Mouse (Mus musculus) embryonic facial prominence, embryonic 10.5 days (tissue): ENCODE measurements around the gene Ttc7. TPM values are rescaled to one million over a fixed set of nuclear protein-coding genes. Genes with fewer than 3 reads are reported as not detected.

Experiments
- DNase-seq: peaks from one replicate; pipeline ENCODE4 v3.0.0-alpha.2; 2017; ENCODE audit warnings: low spot score
- H3K27ac ChIP-seq: fragments of 300-500 bp; sonication (generic); replicated peaks from 2 replicates; pipeline ENCODE4 v1.5.1; 2016; ENCODE audit warnings: mild to moderate bottlenecking
- H3K27me3 ChIP-seq: fragments of 300-500 bp; sonication (generic); replicated peaks from 2 replicates; pipeline ENCODE4 v1.6.1; 2016; ENCODE audit warnings: low read depth, mild to moderate bottlenecking; ENCODE audit not compliant: poor library complexity, severe bottlenecking
- H3K36me3 ChIP-seq: fragments of 300-500 bp; sonication (generic); replicated peaks from 2 replicates; pipeline ENCODE4 v1.6.1; 2016; ENCODE audit warnings: mild to moderate bottlenecking, moderate library complexity
- H3K4me1 ChIP-seq: fragments of 300-500 bp; sonication (generic); 2 replicates; pipeline ENCODE4 v1.6.1; 2016
- H3K4me3 ChIP-seq: fragments of 300-500 bp; sonication (generic); 2 replicates; pipeline ENCODE4 v1.5.1; 2016; ENCODE audit warnings: mild to moderate bottlenecking, moderate library complexity
- H3K9me3 ChIP-seq: fragments of 300-500 bp; sonication (generic); 2 replicates; pipeline ENCODE4 v1.6.1; 2016; ENCODE audit warnings: mild to moderate bottlenecking
- WGBS: fragments of 180-500 bp; shearing (Covaris S2); methylation state at CpG from one replicate; pipeline ENCODE4 v1.1.7; 2016; 5-methylcytosine and 5-hydroxymethylcytosine counted together
- polyA plus RNA-seq: library from polyadenylated mRNA; unstranded; fragments of >200 nt; fragmentation: Nextera tagmentation; extraction: Ambion mirVana; gene quantifications from 2 replicates; pipeline ENCODE4 v1.2.1, GENCODE M21; 2016

The Ttc7 gene
- polyA plus RNA-seq, result 3.6 and 4.0 TPM in 2 replicates

DNA sequence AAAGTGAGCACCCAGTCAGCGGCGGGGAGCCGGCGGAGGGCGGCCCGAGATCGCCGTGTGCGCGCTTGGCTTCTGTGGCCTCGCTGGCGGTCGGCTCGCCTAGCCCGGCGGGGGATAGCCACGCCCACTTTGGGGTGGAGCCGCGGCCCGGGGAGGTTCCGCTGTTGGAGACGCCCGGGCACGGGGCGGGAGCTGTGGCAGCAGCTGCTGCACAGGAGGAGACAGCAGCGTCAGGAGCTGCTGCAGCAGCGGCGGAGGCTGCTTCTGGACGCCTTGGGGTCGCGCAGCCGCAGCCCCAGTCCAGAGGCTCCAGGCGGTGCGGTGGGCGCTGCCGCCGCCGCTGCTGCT is at the start of gene Ttc7:
Ttc7 (plus strand) TSS at position 181 of the 348 bp plus-strand sequence.
- peak; percentile 98 for DNase-seq
- Histone ChIP-seq H3K27me3 (peaks cover 72% of the 10 kb centered on the region), H3K9me3 (no peaks in the 10 kb centered on the region), H3K36me3 (no peaks in the 10 kb centered on the region), H3K4me3 (peak within 1 kb of the TSS; percentile 86), H3K27ac (peak within 1 kb of the TSS; percentile 95), H3K4me1 (peaks cover 33% of the 10 kb centered on the region)
- WGBS, result under 1% methylated on average over 38 of the region's 38 CpGs

GRCm38 (mm10) chr17:87235019-87235418 is 47.7 kb upstream of the Ttc7 start:
- Histone ChIP-seq H3K4me3 (no peak overlapping the region), H3K27me3 (no peaks in the 10 kb centered on the region), H3K9me3 (no peaks in the 10 kb centered on the region), H3K27ac (no peak overlapping the region), H3K36me3 (no peaks in the 10 kb centered on the region), H3K4me1 (peaks cover 20% of the 10 kb centered on the region)
- DNase-seq, result no peak
- WGBS, result 95% methylated on average over 6 of the region's 6 CpGs

- H3K4me1 ChIP-seq, result peaks cover 20% of the 10 kb centered on the region
- H3K27ac ChIP-seq, result no peak overlapping the region
- no peaks in the 10 kb centered on the region for H3K36me3 ChIP-seq
Measured at GRCm38 (mm10) chr17:87236725-87237650, 45.7 kb upstream of the Ttc7 start.

GRCm38 (mm10) chr17:87237826-87238225 is 44.9 kb upstream of the Ttc7 start:
- no peaks in the 10 kb centered on the region for H3K36me3 ChIP-seq
- WGBS, result 64% methylated on average over 11 of the region's 11 CpGs
- H3K4me3 ChIP-seq, result no peak overlapping the region
- H3K27ac ChIP-seq, result no peak overlapping the region
- H3K27me3 ChIP-seq, result no peaks in the 10 kb centered on the region
- peaks cover 20% of the 10 kb centered on the region for H3K4me1 ChIP-seq
- H3K9me3 ChIP-seq, result no peaks in the 10 kb centered on the region
- peak; percentile 64 for DNase-seq

More at GRCm38 (mm10) chr17:87236725-87237650, 45.7 kb upstream of the Ttc7 start:
- no peaks in the 10 kb centered on the region for H3K27me3 ChIP-seq
- no peaks in the 10 kb centered on the region for H3K9me3 ChIP-seq
- DNase-seq, result peak; percentile 56
- WGBS, result 51% methylated on average over 18 of the region's 18 CpGs
- no peak overlapping the region for H3K4me3 ChIP-seq

DNA sequence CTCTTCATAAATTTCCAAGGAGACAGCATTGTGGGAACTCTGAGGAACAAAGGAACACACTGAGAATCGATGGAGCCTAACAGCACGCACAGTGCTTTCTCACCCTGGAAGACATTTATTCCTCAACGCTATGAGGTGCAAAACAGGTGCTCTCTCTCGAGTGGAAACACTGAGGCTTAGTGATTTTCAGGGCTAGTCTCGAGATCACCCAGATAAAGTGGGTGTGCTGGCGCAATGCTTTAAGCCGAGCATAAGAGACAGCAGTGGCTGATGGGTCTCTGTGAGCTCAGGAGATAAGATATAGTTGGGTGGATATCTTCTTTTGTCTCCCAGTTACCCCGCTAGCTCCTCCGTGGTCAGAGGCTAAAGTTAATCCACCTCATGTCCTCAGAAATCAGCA is 36.6 kb upstream of the Ttc7 start:
- WGBS, result 85% methylated on average over 9 of the region's 9 CpGs
- Histone ChIP-seq H3K36me3 (no peaks in the 10 kb centered on the region), H3K27ac (no peak overlapping the region), H3K9me3 (no peaks in the 10 kb centered on the region), H3K27me3 (no peaks in the 10 kb centered on the region), H3K4me1 (peaks cover 15% of the 10 kb centered on the region), H3K4me3 (no peak overlapping the region)
- DNase-seq, result no peak

DNA sequence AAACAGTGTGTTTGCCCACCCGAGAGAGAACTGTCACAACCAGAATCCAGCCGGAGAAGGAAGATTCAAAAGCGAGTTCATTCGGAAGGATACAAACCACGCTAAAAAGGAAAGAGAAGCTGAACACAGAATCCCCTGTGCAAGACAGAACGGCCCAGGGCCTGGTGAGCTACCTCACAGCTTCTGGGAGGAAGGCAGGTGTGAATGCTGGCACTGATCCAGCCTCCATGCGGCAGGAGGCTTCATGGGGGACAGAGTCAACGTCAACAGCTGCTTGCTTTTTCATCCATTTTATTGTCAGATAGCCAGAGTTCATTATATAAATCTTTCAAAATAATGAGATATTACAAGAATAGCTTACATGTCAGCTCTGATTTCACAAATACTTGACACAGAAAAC is 28.3 kb upstream of the Ttc7 start:
- Histone ChIP-seq H3K4me1 (no peaks in the 10 kb centered on the region), H3K27ac (no peak overlapping the region), H3K27me3 (no peaks in the 10 kb centered on the region), H3K9me3 (no peaks in the 10 kb centered on the region), H3K36me3 (peaks cover 63% of the 10 kb centered on the region), H3K4me3 (no peak overlapping the region)
- no peak for DNase-seq
- WGBS, result 86% methylated on average over 8 of the region's 8 CpGs

DNA sequence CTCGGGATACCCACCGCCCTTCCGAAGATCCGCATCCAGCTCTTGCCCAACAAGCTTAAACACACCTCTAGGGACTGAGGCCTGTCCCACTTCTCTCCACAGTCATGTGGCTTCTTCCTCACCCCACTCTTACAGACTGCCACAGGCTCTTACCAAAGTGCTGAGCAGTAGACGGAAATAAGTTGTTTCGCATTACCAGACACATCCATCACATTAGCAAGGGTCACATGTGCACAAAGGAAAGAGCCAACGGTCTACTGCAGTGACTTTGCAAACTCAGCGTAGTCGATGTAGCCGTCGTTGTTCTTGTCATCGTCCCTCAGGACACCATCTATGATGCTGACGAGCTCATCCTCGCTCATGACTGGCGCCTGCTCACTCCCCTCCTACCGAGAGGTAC is 27.0 kb upstream of the Ttc7 start:
- no peaks in the 10 kb centered on the region for H3K4me1 ChIP-seq
- peaks cover 75% of the 10 kb centered on the region for H3K36me3 ChIP-seq

DNA sequence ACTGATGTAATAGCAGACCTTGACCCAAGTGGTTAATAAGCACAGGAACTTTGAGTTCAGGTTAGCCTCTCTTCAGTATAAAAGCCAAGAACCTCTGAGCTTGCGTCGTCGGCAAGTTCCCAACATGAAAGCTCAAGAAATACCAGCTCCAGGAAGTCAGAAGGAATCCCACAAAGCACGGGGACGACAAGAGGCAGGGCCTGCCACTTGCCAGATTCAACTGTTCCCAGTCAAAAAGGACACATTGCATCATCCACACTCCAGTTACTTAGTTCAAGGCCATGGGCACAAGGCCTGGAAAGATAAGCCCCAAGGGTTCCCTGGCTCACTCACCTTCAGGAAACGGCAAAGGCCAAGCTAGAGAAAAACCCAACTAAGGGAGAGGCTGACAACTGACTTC is 19.3 kb upstream of the Ttc7 start:
- Histone ChIP-seq H3K27ac (no peak overlapping the region), H3K9me3 (peaks cover 9% of the 10 kb centered on the region; the same call in 1 of the 2 replicates), H3K36me3 (peaks cover 56% of the 10 kb centered on the region), H3K4me3 (no peak overlapping the region), H3K4me1 (peaks cover 17% of the 10 kb centered on the region), H3K27me3 (0 out of 2 replicates have a peak, but pooled peaks cover 6% of the 10 kb centered on the region)
- WGBS, result 95% methylated on average over 6 of the region's 6 CpGs
- DNase-seq, result no peak

More for the DNA sequence above, 27.0 kb upstream of the Ttc7 start:
- DNase-seq, result no peak
- no peaks in the 10 kb centered on the region for H3K27me3 ChIP-seq
- no peak overlapping the region for H3K4me3 ChIP-seq
- WGBS, result 91% methylated on average over 16 of the region's 16 CpGs
- H3K9me3 ChIP-seq, result peaks cover 2% of the 10 kb centered on the region; the same call in 1 of the 2 replicates
- H3K27ac ChIP-seq, result no peak overlapping the region

DNA sequence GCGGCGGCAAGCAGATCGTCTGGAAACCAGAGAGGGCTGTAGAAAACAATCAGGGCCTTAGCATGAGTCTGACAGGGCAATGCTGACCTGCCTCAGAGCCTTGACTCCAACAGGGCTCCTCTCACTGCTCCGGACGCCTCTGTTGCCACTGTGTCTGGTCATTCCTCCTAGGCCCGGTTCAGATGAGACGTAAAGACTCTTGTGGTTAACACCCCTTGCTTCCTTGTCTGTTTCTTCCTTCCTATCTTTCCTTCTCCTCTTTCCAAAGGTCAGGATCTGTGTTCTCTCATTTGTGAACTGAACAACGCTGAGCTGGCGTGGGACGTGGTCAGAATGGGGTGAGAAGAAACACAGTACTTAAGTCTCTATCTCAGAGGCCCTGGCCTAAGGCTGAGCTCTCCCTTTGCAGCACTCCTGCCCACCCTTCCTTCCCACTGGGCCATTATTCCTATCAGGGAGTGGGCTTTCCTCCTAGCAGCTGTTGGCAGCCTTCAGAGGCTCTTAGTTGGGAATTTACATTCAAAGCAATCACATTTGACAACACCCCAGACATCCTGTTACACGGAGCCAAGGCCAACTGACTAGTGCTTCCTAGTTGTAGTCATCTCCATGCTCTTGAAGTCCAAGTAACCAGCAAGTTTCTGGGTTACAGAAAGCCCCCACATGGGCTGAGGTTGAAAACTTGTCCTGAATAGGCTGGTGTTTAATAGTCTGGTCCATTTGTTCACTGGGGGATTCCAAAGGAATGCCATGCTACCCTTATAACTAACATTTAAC is 18.4 kb upstream of the Ttc7 start:
- peaks cover 9% of the 10 kb centered on the region; the same call in 1 of the 2 replicates for H3K9me3 ChIP-seq
- peak overlapping the region; percentile 94 for H3K4me3 ChIP-seq
- H3K4me1 ChIP-seq, result peaks cover 17% of the 10 kb centered on the region
- H3K27ac ChIP-seq, result no peak overlapping the region
- H3K36me3 ChIP-seq, result peaks cover 49% of the 10 kb centered on the region
- 94% methylated on average over 11 of the region's 11 CpGs for WGBS
- 0 out of 2 replicates have a peak, but pooled peaks cover 6% of the 10 kb centered on the region for H3K27me3 ChIP-seq
- DNase-seq, result no peak

- WGBS, result 8% methylated on average over 28 of the region's 28 CpGs
- peak overlapping the region; percentile 93 for H3K27ac ChIP-seq
Measured at GRCm38 (mm10) chr17:87264927-87265791, 17.5 kb upstream of the Ttc7 start.

GRCm38 (mm10) chr17:87265792-87266186 is 16.9 kb upstream of the Ttc7 start, which contains the start of gene Mcfd2:
Gene Mcfd2 (minus strand): TSS chr17:87265935.
- peak; percentile 99 for DNase-seq
- peaks cover 17% of the 10 kb centered on the region for H3K4me1 ChIP-seq
- H3K27me3 ChIP-seq, result 0 out of 2 replicates have a peak, but pooled peaks cover 6% of the 10 kb centered on the region
- peak within 1 kb of the TSS; percentile 94 for H3K4me3 ChIP-seq
- peaks cover 33% of the 10 kb centered on the region for H3K36me3 ChIP-seq
- peak within 1 kb of the TSS; percentile 93 for H3K27ac ChIP-seq
- H3K9me3 ChIP-seq, result peaks cover 6% of the 10 kb centered on the region; the same call in 1 of the 2 replicates
- WGBS, result under 1% methylated on average over 41 of the region's 41 CpGs

More at GRCm38 (mm10) chr17:87264927-87265791, 17.5 kb upstream of the Ttc7 start:
- H3K36me3 ChIP-seq, result peaks cover 39% of the 10 kb centered on the region
- H3K4me1 ChIP-seq, result peaks cover 17% of the 10 kb centered on the region
- H3K4me3 ChIP-seq, result peak overlapping the region; percentile 94
- H3K9me3 ChIP-seq, result peaks cover 9% of the 10 kb centered on the region; the same call in 1 of the 2 replicates
- no peak for DNase-seq
- 0 out of 2 replicates have a peak, but pooled peaks cover 6% of the 10 kb centered on the region for H3K27me3 ChIP-seq
